Mouse (Mus musculus) liver, embryonic 14.5 days (tissue): ENCODE data around the gene Ddx27.

ENCODE experiments used
- CTCF ChIP-seq: IDR thresholded peaks from 2 replicates; pipeline ENCODE4 v1.5.1; 2016; ENCODE audit warnings: antibody characterized with exemption, low read depth, control low read depth
- EP300 ChIP-seq: IDR thresholded peaks from 2 replicates; pipeline ENCODE4 v1.6.1; 2016; ENCODE audit warnings: antibody characterized with exemption, low read depth

DNA sequence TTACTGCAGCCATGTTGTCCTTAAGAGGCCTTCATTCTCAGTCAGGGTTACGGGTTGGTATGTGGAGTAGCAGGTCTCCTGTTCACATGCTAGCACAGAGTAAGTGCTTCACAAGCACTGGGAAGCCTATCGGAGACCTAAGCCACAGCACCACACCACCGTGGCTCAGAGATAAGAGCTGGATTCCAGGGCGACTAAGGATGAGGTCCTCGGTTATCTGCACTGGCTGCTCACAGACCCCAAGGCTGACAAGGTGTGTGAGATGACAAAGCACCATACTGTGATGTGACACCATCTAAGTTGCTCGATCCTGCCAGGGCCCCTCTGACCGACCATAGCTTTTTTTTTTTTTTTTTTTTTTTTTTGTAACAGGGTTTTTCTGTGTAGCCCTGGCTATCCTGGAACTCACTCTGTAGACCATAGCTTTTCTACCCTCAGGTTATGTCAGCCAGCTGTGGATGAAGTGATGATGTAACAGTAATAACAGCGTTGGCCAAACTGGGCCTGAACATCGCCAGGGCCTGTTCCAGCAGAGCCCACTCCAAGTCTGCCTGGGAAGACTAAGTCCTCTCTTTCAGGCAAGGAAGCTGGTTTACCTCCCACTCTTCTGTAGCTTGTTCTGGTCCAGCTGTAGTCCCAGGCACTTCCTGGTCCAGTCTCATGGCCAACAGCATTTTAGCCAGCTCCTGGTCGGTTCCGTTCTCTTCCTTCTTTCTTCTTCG lies 28.6 kb downstream of the Ddx27 start:
- TF ChIP-seq CTCF: peak; percentile 54
- TF ChIP-seq EP300: peak; percentile 98
